Mouse (Mus musculus): ENCODE measurements around the gene Utrn. TPM values are rescaled to one million over a fixed set of nuclear protein-coding genes. Genes with fewer than 3 reads are reported as not detected.
"Not testable (repeated sequence)": the region's sequence is repeated elsewhere in the genome, so short reads cannot be mapped to it uniquely, and the experiment has no call there.

Utrn gene
- polyA plus RNA-seq, 1 experiment, result 33.5 TPM

DNA sequence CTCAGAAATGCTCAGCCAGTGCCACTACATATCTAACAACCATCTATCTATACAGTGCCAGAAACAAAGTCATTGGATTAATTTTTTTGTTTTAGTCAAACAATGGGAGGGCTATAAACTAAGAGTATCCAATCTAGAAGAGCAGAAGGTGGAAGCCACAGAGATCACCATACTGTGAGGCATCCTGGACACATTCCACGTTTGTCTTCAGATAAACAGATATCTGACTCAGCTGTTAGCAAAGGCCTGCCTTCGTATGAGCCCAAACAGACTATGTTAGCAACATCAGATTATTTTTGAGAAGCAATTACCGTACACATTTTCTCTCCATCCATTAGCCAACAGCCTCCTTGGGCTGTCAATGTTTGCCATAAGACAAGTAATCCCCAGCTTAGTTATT is 250.8 kb downstream of the Utrn start:
- WGBS, result 43% methylated on average over 3 of the region's 3 CpGs
- TF ChIP-seq CTCF (IDR thresholded peaks at IDR 0.05; ENCODE audit: borderline replicate concordance, insufficient read depth, low read depth, low read length), result no peak
- TF ChIP-seq POLR2A (IDR thresholded peaks at IDR 0.05; ENCODE audit: borderline replicate concordance, insufficient read depth, low read length), result no peak

DNA sequence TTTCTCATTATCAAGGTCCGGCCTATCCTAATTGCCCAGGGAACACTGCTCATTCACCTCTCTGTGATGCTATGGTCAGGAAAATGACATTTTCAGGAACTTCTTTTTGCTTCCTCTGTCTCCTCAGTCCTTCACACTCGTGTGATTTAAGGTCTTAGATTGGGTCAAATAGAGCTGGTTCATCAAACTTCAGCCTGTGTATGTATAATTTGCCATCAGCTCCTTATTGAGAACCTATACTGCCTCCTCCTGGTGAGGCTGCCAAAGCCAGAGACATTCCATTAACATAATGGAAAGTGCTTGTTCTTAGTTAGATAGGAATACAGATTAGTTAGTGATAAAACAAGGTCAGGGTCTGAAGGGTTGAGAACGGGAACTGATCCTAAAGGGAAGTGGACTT is 253.4 kb downstream of the Utrn start:
- Histone ChIP-seq H3K27ac (ENCODE audit: insufficient read depth, low read length) (no peak overlapping the region), H3K4me1 (ENCODE audit: control insufficient read depth, insufficient read depth, low read length) (no peaks in the 10 kb centered on the region), H3K27me3 (ENCODE audit: control insufficient read depth, insufficient read depth, low read length) (no peaks in the 10 kb centered on the region), H3K4me3 (replicated peaks; ENCODE audit: insufficient read depth, low read depth, low read length) (no peak overlapping the region)
- DNase-seq, result peak in 1 of 2 experiments; percentile 12
- 68% methylated on average over 3 of the region's 3 CpGs for WGBS
- TF ChIP-seq CTCF (IDR thresholded peaks at IDR 0.05; ENCODE audit: borderline replicate concordance, insufficient read depth, low read depth, low read length) (no peak), POLR2A (IDR thresholded peaks at IDR 0.05; ENCODE audit: borderline replicate concordance, insufficient read depth, low read length) (no peak)

More for the DNA sequence above, 250.8 kb downstream of the Utrn start:
- peak in 1 of 2 experiments; percentile 17 for DNase-seq
- no peak overlapping the region for H3K27ac ChIP-seq (ENCODE audit: insufficient read depth, low read length)
- no peak overlapping the region for H3K4me3 ChIP-seq (replicated peaks; ENCODE audit: insufficient read depth, low read depth, low read length)
- H3K4me1 ChIP-seq (ENCODE audit: control insufficient read depth, insufficient read depth, low read length), result no peaks in the 10 kb centered on the region
- H3K27me3 ChIP-seq (ENCODE audit: control insufficient read depth, insufficient read depth, low read length), result no peaks in the 10 kb centered on the region

DNA sequence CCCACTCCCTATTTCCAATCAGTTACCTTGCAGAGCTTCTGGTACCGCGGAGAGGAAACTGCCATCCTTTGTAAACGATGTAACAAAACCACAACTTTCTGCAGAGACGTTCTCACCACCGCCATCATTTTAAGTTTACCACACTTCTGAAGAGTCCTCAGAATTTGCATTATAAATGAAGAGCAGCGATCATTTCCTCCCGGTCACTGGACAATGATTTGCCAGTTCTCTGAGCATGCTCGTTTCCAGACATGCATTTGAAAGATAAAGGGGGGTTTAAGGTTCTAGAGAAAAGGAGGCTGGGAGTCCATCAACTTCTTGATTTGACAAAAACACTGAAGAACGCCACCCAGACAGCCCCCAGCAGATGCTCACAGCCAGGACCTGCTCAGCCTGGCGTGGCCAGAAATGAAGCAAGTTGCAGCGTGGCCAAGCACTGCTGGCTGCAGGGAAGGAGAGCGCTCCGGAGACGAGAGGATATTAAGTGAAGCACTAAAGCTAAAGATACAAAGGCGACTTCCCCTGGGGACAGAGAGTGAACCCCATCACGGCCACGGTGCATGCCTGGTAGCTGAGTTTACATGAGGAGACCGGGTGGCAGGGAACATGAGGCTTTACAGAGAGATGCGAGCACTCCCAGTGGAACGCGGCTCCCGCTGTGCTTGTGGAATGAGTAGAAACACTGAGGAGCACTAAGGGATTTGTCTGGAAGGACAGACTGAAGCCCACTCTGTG is 254.5 kb downstream of the Utrn start:
- H3K4me3 ChIP-seq (replicated peaks; ENCODE audit: insufficient read depth, low read depth, low read length), result peak overlapping the region; percentile 54
- H3K27ac ChIP-seq (ENCODE audit: insufficient read depth, low read length), result no peak overlapping the region
- no peaks in the 10 kb centered on the region for H3K4me1 ChIP-seq (ENCODE audit: control insufficient read depth, insufficient read depth, low read length)
- H3K27me3 ChIP-seq (ENCODE audit: control insufficient read depth, insufficient read depth, low read length), result no peaks in the 10 kb centered on the region
- TF ChIP-seq POLR2A (IDR thresholded peaks at IDR 0.05; ENCODE audit: borderline replicate concordance, insufficient read depth, low read length), result no peak
- TF ChIP-seq CTCF (IDR thresholded peaks at IDR 0.05; ENCODE audit: borderline replicate concordance, insufficient read depth, low read depth, low read length), result no peak
- WGBS, result 7% methylated on average over 22 of the region's 22 CpGs
- peak; percentile 49 to 59 for DNase-seq

DNA sequence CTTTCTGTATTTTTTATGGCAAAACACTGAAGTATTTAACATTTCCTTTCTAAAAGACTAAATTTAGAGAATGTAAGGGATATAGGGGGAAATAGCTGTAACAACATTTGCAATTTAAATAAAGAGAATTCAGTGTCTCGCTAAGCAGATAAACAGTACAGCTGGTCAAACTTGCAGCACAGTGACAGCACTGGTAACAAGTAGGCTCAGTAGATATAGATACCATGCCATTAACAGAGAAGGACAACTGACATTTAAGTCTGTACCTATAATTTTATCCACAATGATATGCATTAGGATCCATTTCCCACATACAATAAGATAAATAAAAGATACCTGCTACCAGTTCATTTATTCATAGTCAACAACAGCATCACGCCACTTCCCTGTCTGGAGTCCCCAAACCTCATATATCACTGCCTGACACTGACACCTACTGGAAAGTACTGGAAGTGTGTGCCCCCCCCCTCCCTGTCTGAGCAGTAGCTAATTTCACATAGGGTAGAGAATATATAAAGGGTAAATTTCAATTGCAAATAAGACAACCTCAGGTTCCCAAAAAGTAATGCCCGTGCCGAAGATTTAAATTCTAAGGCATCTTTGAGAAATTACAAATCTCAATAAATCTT is 256.8 kb downstream of the Utrn start:
- Histone ChIP-seq H3K27ac (ENCODE audit: insufficient read depth, low read length) (no peak overlapping the region), H3K4me1 (ENCODE audit: control insufficient read depth, insufficient read depth, low read length) (no peaks in the 10 kb centered on the region), H3K4me3 (replicated peaks; ENCODE audit: insufficient read depth, low read depth, low read length) (no peak overlapping the region), H3K27me3 (ENCODE audit: control insufficient read depth, insufficient read depth, low read length) (no peaks in the 10 kb centered on the region)
- TF ChIP-seq POLR2A (IDR thresholded peaks at IDR 0.05; ENCODE audit: borderline replicate concordance, insufficient read depth, low read length) (no peak), CTCF (IDR thresholded peaks at IDR 0.05; ENCODE audit: borderline replicate concordance, insufficient read depth, low read depth, low read length) (peak; percentile 88)
- DNase-seq, result peak; percentile 48 to 50
- 30% methylated on average over 4 of the region's 4 CpGs for WGBS

DNA sequence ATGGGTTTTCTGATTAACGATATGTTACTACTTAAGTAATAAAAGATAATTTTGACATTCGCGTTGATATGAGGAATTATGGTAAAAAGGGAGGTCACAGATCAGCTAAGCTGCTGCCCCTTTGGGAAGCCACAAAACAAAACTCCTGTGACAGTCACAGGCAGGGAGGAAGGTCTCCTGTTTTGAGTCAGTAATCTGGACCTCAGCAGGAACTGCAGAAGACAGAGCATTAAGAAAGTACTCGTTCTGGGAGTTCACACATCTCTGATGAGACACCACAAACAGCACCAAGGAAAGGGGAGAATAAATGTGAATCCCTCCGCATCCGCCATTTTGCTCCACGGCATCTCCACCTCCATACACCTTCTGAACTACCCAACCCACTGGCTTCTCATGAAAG is 259.3 kb downstream of the Utrn start:
- H3K4me1 ChIP-seq (ENCODE audit: control insufficient read depth, insufficient read depth, low read length), result no peaks in the 10 kb centered on the region
- no peak overlapping the region for H3K27ac ChIP-seq (ENCODE audit: insufficient read depth, low read length)
- DNase-seq, result no peak
- WGBS, result 83% methylated on average over 7 of the region's 7 CpGs
- H3K4me3 ChIP-seq (replicated peaks; ENCODE audit: insufficient read depth, low read depth, low read length), result no peak overlapping the region
- no peak for TF ChIP-seq CTCF (IDR thresholded peaks at IDR 0.05; ENCODE audit: borderline replicate concordance, insufficient read depth, low read depth, low read length)
- no peaks in the 10 kb centered on the region for H3K27me3 ChIP-seq (ENCODE audit: control insufficient read depth, insufficient read depth, low read length)

DNA sequence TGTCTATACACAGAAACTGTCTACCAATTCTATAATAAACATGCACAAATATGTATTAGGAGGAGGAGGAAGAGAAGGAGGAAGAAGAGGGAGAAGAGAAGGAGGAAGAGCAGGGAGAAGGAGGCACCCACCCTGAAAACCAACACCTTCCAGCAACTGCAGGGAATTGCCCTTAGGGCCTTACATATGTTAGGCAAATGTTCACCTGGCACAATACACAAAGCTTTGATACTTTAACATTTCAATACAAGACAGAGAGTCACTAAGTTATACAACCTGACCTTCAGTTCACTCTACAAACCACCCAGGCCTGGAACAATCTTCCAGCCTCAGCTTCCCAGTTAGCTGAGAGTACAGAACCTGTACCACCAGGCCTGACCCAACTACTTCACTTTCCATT is 260.5 kb downstream of the Utrn start:
- H3K27me3 ChIP-seq (ENCODE audit: control insufficient read depth, insufficient read depth, low read length), result no peaks in the 10 kb centered on the region
- H3K27ac ChIP-seq (ENCODE audit: insufficient read depth, low read length), result no peak overlapping the region
- DNase-seq, result no peak
- H3K4me1 ChIP-seq (ENCODE audit: control insufficient read depth, insufficient read depth, low read length), result no peaks in the 10 kb centered on the region
- no peak overlapping the region for H3K4me3 ChIP-seq (replicated peaks; ENCODE audit: insufficient read depth, low read depth, low read length)
- TF ChIP-seq CTCF (IDR thresholded peaks at IDR 0.05; ENCODE audit: borderline replicate concordance, insufficient read depth, low read depth, low read length) (no peak), POLR2A (IDR thresholded peaks at IDR 0.05; ENCODE audit: borderline replicate concordance, insufficient read depth, low read length) (no peak)

DNA sequence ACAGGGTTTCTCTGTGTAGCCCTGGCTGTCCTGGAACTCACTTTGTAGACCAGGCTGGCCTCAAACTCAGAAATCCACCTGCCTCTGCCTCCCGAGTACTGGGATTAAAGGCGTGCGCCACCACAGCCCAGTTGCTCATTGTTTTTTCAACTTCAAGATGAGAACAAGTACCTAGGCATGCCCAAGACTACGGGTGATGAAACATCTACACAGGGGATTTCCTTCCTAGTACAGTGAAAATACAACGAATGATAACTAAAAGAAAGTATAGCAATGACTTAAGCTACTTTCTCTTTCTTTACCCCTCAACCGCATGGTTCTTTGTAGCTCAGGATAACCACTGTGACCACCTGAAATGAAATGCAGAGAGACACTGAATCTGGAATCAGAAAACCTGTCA is 262.0 kb downstream of the Utrn start:
- WGBS, result 93% methylated on average over 6 of the region's 6 CpGs
- H3K27me3 ChIP-seq (ENCODE audit: control insufficient read depth, insufficient read depth, low read length), result not testable (repeated sequence)

DNA sequence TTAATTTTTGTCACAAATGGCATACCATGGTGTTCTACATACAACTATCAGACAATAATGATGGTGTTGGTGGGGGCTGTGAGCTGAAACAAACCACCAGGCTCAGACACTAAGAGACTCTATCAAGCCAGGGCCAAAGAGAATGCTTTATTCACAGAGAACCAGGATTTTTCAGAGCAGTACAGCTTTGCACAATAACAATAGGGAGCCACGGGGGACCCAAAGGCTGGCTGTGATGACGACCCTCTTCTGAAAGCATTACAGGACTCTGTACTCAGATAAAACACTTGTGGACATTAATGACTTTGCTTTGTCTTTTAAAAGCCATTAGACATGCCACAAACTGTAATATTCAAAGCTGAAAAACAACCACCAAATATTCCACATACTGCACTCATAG is 273.8 kb downstream of the Utrn start:
- no peak for DNase-seq
- no peak for TF ChIP-seq POLR2A (IDR thresholded peaks at IDR 0.05; ENCODE audit: borderline replicate concordance, insufficient read depth, low read length)
- no peak for TF ChIP-seq CTCF (IDR thresholded peaks at IDR 0.05; ENCODE audit: borderline replicate concordance, insufficient read depth, low read depth, low read length)
- no peaks in the 10 kb centered on the region for H3K4me1 ChIP-seq (ENCODE audit: control insufficient read depth, insufficient read depth, low read length)
- H3K4me3 ChIP-seq (replicated peaks; ENCODE audit: insufficient read depth, low read depth, low read length), result no peak overlapping the region
- H3K27ac ChIP-seq (ENCODE audit: insufficient read depth, low read length), result no peak overlapping the region
- 45% methylated on average over 2 of the region's 2 CpGs for WGBS
- H3K27me3 ChIP-seq (ENCODE audit: control insufficient read depth, insufficient read depth, low read length), result no peaks in the 10 kb centered on the region

More for the DNA sequence above, 262.0 kb downstream of the Utrn start:
- not testable (repeated sequence) for H3K27ac ChIP-seq (ENCODE audit: insufficient read depth, low read length); DNase-seq; H3K4me3 ChIP-seq (replicated peaks; ENCODE audit: insufficient read depth, low read depth, low read length); H3K4me1 ChIP-seq (ENCODE audit: control insufficient read depth, insufficient read depth, low read length)
